Mouse (Mus musculus) adrenal gland, postnatal 36 days (tissue): Measurements from ENCODE around the gene Ush2a. TPM values are rescaled to one million over a fixed set of nuclear protein-coding genes. Genes with fewer than 3 reads are reported as not detected.

Experiments
- DNase-seq, 2 experiments: peaks; one replicate each; pipeline ENCODE4 v3.0.0; 2021; ENCODE audit warnings: mixed read lengths in 1 of 2
- total RNA-seq, 2 experiments: library from RNA; stranded (reverse); gene quantifications; 2 replicates each; pipeline ENCODE4 v1.2.3; 2021

Gene Ush2a
- total RNA-seq, 2 experiments from 2014 or later, result 0.07 TPM; not detected in 1

GRCm38 (mm10) chr1:188387321-188387720 lies 125.5 kb downstream of the Ush2a start:
- no peak for DNase-seq

- DNase-seq, result no peak
Observed at GRCm38 (mm10) chr1:188387820-188388471, 126.1 kb downstream of the Ush2a start.

- no peak for DNase-seq
Observed at GRCm38 (mm10) chr1:188390080-188390479, 128.3 kb downstream of the Ush2a start.

GRCm38 (mm10) chr1:188407176-188407575 lies 145.4 kb downstream of the Ush2a start:
- DNase-seq, result no peak

GRCm38 (mm10) chr1:188407613-188408386 lies 146.0 kb downstream of the Ush2a start:
- no peak for DNase-seq

- DNase-seq, result no peak
Observed at GRCm38 (mm10) chr1:188410547-188410946, 148.7 kb downstream of the Ush2a start.

GRCm38 (mm10) chr1:188420543-188420942 lies 158.7 kb downstream of the Ush2a start:
- no peak for DNase-seq

GRCm38 (mm10) chr1:188428172-188428571 lies 166.3 kb downstream of the Ush2a start:
- DNase-seq, result no peak

GRCm38 (mm10) chr1:188430689-188431088 lies 168.9 kb downstream of the Ush2a start:
- DNase-seq, result peak; percentile 31 to 49

GRCm38 (mm10) chr1:188447964-188448363 lies 186.1 kb downstream of the Ush2a start:
- no peak for DNase-seq

GRCm38 (mm10) chr1:188456466-188457175 lies 194.8 kb downstream of the Ush2a start:
- no peak for DNase-seq

- DNase-seq, result no peak
Observed at GRCm38 (mm10) chr1:188457221-188458008, 195.6 kb downstream of the Ush2a start.

- no peak for DNase-seq
Observed at GRCm38 (mm10) chr1:188461203-188461602, 199.4 kb downstream of the Ush2a start.

- no peak for DNase-seq
Observed at GRCm38 (mm10) chr1:188464653-188465052, 202.8 kb downstream of the Ush2a start.

GRCm38 (mm10) chr1:188468371-188468783 lies 206.6 kb downstream of the Ush2a start:
- no peak for DNase-seq

- DNase-seq, result no peak
Observed at GRCm38 (mm10) chr1:188504958-188505357, 243.1 kb downstream of the Ush2a start.

GRCm38 (mm10) chr1:188518792-188519191 lies 257.0 kb downstream of the Ush2a start:
- DNase-seq, result no peak

GRCm38 (mm10) chr1:188527451-188527850 lies 265.6 kb downstream of the Ush2a start:
- DNase-seq, result no peak

- no peak for DNase-seq
Observed at GRCm38 (mm10) chr1:188529606-188530131, 267.8 kb downstream of the Ush2a start.

- DNase-seq, result no peak
Observed at GRCm38 (mm10) chr1:188537021-188537420, 275.2 kb downstream of the Ush2a start.

GRCm38 (mm10) chr1:188539621-188540020 lies 277.8 kb downstream of the Ush2a start:
- no peak for DNase-seq

GRCm38 (mm10) chr1:188541492-188541891 lies 279.7 kb downstream of the Ush2a start:
- no peak for DNase-seq
